ENCODE assay signal across 22 mouse cellular contexts in the genomic region with DNA sequence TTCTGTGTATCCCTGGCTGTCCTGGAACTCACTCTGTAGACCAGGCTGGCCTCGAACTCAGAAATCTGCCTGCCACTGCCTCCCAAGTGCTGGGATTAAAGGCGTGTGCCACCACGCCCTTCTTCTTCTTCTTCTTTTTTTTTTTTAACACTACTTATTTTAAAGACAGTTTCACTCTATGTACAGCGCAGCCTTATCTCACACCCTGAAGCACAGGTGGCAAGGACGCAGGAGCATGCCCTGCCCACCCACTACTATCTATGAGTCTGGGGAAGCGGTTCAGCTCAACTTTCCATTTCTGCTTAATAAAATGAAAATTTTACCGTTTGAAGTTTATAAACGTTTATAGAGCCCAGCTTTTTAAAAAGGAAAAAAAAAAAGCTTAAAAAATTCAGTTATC. TPM values are rescaled to one million over a fixed set of nuclear protein-coding genes. Genes with fewer than 3 reads are reported as not detected.
"Had no signal": no experiment of that assay in that cellular context is flagged by ENCODE, and none has a peak within 500 bp of the region (broad histone marks: within the 10 kb centered on the region; RNA-seq: fewer than 3 reads in every experiment).

No protein-coding gene starts in this region.

- H3K9me3 ChIP-seq: lung, embryonic 15.5 days; midbrain, embryonic 13.5 days; neural tube, embryonic 12.5 days; stomach, embryonic 15.5 days had no signal

- ATAC-seq: liver, postnatal 0 days; lung, postnatal 0 days; midbrain, embryonic 13.5 days; midbrain, embryonic 16.5 days had no signal

- H3K4me2 ChIP-seq: lung, embryonic 15.5 days; midbrain, embryonic 11.5 days; midbrain, embryonic 13.5 days; neural tube, embryonic 12.5 days; stomach, embryonic 15.5 days had no signal

- H3K4me3 ChIP-seq: lung, embryonic 15.5 days; midbrain, embryonic 13.5 days; neural tube, embryonic 12.5 days; stomach, embryonic 15.5 days had no signal

- H3K9ac ChIP-seq: liver, postnatal 0 days; lung, embryonic 15.5 days; midbrain, embryonic 13.5 days; neural tube, embryonic 12.5 days; stomach, embryonic 15.5 days had no signal

- H3K4me1 ChIP-seq: midbrain, embryonic 13.5 days; neural tube, embryonic 12.5 days; stomach, embryonic 15.5 days had no signal

- H3K27ac ChIP-seq: lung, embryonic 15.5 days; macrophage; midbrain, embryonic 13.5 days; neural tube, embryonic 12.5 days; stomach, embryonic 15.5 days; stomach, postnatal 0 days had no signal

- DNase-seq: liver, postnatal 0 days; lung, adult 2 months; lung, postnatal 14 days; lung, postnatal 36 days; right cerebral cortex, postnatal 14 days; thymus, adult 2 months; thymus, postnatal 25 days; thymus, postnatal 4 days had no signal

- H3K27me3 ChIP-seq: lung, embryonic 15.5 days; midbrain, embryonic 13.5 days; neural tube, embryonic 12.5 days; stomach, embryonic 15.5 days had no signal

RNA-seq across cellular contexts. Expression of gene Rsc1a1, which starts 3.1 kb away (rescaled TPM):
- total RNA-seq: monocyte, adult 5-6 weeks had no signal
- polyA plus RNA-seq: liver, postnatal 0 days; lung, embryonic 15.5 days; lung, postnatal 0 days; macrophage; midbrain, embryonic 13.5 days; neural tube, embryonic 12.5 days; stomach, embryonic 15.5 days; stomach, postnatal 0 days had no signal

RNA-seq across cellular contexts. Expression of gene Agmat, which starts 58.0 kb away (rescaled TPM):
- total RNA-seq: megakaryocyte, adult 5-6 weeks; monocyte, adult 5-6 weeks; neutrophil, adult 5-6 weeks had no signal
- polyA plus RNA-seq: macrophage; midbrain, embryonic 11.5 days; midbrain, embryonic 13.5 days; midbrain, embryonic 16.5 days; neural tube, embryonic 12.5 days; neural tube, embryonic 14.5 days; urinary bladder, adult 2 months had no signal
